Mouse (Mus musculus) embryonic facial prominence, embryonic 11.5 days (tissue): ENCODE data around the gene Wdr64. TPM values are rescaled to one million over a fixed set of nuclear protein-coding genes. Genes with fewer than 3 reads are reported as not detected.

Source experiments
- polyA plus RNA-seq: library from polyadenylated mRNA; unstranded; fragments of >200 nt; fragmentation: Nextera tagmentation; extraction: Ambion mirVana; gene quantifications from 2 replicates; pipeline ENCODE4 v1.2.1, GENCODE M21; 2014

Wdr64 gene
- polyA plus RNA-seq, 1 experiment from 2014 or later = not detected

Other genes with a start within 250 kb of the Wdr64 start
- gene Rgs7, start 206.1 kb upstream of the Wdr64 start, polyA plus RNA-seq = 2.6 and 2.8 TPM in 2 replicates
- gene Kmo, start 78.2 kb upstream of the Wdr64 start, polyA plus RNA-seq = 0.08 and 0.21 TPM in 2 replicates
- 106 and 113 TPM in 2 replicates for gene Fh1, start 73.0 kb upstream of the Wdr64 start, polyA plus RNA-seq
- gene Opn3, start 5.8 kb upstream of the Wdr64 start, polyA plus RNA-seq = 9.5 and 11.3 TPM in 2 replicates
- gene Chml, start 5.7 kb upstream of the Wdr64 start, polyA plus RNA-seq = 5.1 and 5.4 TPM in 2 replicates
- 141 and 162 TPM in 2 replicates for gene Exo1, start 182.0 kb downstream of the Wdr64 start, polyA plus RNA-seq
- 0.11 TPM in 1 of 2 replicates, not detected in the other for gene Gm38100, start 221.7 kb downstream of the Wdr64 start, polyA plus RNA-seq